Mouse (Mus musculus): Measurements from ENCODE around the gene Krtap31-2.

The Krtap31-2 gene

DNA sequence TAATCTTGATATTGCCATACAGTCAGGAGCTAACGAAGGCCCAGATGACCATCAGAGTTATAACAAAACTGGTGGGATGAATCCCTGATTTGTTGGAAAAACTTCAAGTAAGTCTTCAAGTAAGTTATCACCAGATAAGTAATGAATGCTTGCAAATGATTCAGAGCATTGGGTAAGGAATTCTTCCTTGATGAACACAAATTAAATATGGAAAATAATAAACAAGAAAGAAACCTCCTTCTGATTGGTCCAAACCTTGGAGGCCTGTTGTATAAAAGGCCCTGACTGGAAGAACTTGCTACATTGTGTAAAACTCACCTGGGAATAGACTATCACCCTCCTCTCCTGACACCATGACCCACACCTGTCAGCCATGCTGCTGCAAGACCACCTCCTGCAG is at the start of gene Krtap31-2:
Gene Krtap31-2, plus strand, starts transcription at position 301 of the 400 bp plus-strand sequence.
- CTCF ChIA-PET: no interaction called here

DNA sequence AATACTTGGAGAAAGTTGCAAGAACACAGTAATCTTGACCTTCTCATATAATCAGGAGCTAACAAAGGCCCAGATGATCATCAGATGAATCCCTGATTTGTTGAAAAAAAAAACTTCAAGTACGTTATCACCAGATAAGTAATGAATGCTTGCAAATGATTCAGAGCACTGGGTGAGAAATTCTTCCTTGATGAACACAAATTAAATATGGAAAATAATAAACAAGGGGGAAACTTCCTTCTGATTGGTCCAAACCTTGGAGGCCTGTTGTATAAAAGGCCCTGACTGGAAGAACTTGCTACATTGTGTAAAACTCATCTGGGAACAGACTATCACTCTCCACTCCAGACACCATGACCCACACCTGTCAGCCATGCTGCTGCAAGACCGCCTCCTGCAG is 28.5 kb upstream of the Krtap31-2 start, which contains the start of gene Krtap31-1:
Gene Krtap31-1, plus strand, starts transcription at position 301 of the 400 bp plus-strand sequence.
- CTCF ChIA-PET: no interaction called here

DNA sequence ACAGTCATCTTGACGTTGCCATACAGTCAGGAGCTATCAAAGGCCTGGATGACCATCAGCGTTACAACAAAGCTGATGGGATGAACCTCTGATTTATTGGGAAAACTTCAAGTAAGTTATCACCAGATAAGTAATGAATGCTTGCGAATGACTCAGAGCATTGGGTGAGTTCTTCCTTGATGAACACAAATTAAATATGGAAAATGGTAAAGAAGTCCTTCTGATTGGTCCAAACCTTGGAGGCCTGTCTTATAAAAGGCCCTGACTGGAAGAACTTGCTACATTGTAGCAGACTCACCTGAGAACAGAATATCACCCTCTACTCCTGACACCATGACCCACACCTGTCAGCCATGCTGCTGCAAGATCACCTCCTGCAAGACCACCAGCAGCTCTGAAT is 21.6 kb upstream of the Krtap31-2 start, which contains the start of gene Gm11565:
Gene Gm11565, plus strand, starts transcription at position 301 of the 400 bp plus-strand sequence.
- CTCF ChIA-PET: no interaction called here

DNA sequence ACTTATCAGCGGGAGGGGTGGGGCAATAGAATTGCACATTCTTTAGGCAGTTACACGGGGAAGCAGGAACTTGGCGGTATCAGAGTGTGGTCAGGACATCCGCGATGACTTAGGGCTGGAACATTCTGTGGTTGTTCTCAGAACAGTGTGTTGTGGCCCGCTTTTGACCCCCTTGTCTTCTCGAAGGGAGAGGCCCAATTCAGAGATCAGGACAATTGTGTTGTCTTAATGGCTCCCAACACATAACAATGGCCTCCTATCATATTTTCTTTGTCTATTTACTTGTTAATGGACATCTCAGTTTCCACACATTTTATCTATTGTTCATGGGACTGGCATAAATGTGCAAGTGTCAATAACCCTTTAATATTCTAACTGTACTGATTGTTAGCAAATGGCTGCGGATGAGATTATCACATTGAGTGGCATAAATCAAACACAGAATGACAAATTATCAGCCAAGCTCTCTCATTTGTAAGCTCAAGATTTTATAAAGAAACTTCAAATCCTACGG is 1.7 kb downstream of the Krtap31-2 start:
- CTCF ChIA-PET: no interaction called here

DNA sequence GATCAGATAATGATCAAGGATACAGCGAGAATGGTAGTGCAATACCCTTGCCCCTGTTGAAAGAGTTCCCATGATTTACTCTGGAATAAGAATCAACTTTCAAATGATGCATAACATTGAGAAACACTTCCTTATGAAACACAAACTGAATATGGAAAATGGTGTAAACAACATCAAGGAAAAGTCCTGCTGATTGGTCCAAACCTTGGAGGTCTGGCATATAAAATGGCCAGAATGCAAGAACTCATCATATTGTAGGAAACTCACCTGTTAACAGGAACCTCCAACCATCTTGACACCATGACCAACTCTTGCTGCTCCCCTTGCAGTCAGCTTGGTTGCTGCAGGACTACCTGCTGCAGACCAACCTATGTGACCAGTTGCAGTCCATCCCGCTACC is 12.1 kb downstream of the Krtap31-2 start, which contains the start of gene Krtap9-5:
Gene Krtap9-5, plus strand, starts transcription at position 301 of the 400 bp plus-strand sequence.
- CTCF ChIA-PET: no interaction called here

DNA sequence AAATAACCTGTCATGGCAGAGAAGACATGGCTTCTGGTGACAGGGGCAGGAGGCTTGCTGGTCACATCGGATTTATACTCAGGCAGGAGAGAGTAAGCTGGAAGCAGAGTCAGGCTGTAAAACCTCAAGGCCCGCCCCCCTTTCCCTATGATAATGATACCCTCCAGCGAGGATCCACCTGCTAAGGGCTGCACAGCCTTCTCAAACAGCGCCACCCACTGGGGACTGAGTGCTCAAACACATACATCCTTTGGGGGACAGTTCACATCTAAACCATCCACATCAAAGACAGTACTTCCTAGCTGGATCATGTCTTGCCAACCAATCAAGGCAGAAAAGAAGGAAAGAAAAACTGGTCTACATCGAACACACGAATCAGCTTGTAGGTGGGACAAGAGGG is 28.1 kb downstream of the Krtap31-2 start:
- CTCF ChIA-PET: no interaction called here

DNA sequence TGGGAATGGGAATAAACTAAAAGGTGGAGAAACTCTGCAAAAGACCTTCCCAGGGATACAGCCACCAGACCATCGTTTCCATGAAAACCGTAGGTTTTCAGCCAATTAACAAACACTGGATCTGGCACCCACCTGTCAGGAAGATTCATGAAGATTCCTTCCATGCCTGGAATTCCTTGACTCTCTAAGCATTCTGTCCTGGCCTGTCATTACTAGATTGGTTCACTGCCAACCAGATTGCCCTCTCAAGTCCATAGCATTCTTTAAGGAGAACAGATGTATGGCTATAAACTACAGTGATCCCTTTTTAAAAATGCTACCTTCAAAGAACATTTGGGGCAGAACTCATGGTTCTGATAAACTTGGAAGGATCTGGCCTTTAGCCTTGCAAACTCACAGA is 29.9 kb downstream of the Krtap31-2 start:
- CTCF ChIA-PET: no interaction called here

DNA sequence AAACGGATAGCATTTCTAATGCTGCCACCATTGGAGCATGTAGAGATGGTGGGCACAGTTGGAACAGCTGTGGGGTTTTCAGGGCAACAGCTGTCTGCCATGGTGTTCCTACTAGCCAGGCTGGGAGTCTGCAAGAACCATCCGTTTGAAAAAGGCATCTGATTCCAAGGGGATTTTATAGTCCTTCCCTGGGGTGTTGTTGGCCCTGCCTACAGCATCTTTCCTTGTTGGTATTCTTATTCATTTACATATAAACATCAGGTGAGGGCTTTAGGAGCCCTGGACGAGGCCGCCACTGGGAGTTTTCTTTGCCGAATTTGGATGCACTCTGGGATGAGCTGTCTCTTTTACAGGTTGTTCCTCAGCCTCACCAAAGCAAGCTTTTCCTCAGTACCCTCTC is 42.9 kb downstream of the Krtap31-2 start, which contains the start of gene Krtap29-1:
Gene Krtap29-1, minus strand, starts transcription at position 101 of the 400 bp plus-strand sequence.
- CTCF ChIA-PET: no interaction called here

DNA sequence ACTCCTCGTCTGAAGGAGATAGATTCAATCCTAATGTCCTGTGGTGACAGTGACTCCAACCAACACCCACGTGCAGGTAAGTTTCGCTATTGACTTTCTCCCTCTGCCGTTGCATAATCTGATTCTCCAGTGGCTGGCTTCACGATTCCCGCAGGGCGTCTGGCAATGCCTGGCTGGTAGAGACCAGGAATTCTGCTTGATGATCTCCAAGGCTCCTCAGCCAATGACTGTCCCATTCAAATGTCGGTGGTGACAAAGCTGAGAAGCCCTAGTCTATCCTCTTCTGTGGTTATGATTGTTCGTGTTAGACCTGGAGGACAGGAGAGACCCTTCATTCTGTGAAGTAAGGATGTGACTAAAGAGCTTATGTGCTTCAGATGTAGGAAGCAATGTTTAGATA is 46.6 kb downstream of the Krtap31-2 start:
- CTCF ChIA-PET: no interaction called here

DNA sequence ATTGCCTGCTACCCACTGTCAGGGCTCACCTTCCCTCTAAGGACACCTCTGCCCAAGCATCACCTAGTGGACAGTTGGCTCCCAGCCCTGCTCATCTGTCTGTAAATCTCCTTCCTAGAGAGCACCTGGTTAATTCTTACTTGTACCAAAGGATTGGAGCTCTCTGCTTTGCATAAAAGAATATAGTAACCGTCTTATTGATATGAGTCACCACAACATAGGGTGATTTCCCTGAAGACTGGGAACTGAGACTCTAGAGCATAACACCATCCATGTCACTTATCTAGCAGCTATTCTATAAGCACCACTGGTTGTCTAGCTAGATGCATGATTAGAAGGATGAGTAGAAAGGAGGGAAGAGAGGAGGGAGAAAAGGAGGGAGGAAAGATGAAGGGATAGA is 47.4 kb downstream of the Krtap31-2 start:
- CTCF ChIA-PET: no interaction called here

DNA sequence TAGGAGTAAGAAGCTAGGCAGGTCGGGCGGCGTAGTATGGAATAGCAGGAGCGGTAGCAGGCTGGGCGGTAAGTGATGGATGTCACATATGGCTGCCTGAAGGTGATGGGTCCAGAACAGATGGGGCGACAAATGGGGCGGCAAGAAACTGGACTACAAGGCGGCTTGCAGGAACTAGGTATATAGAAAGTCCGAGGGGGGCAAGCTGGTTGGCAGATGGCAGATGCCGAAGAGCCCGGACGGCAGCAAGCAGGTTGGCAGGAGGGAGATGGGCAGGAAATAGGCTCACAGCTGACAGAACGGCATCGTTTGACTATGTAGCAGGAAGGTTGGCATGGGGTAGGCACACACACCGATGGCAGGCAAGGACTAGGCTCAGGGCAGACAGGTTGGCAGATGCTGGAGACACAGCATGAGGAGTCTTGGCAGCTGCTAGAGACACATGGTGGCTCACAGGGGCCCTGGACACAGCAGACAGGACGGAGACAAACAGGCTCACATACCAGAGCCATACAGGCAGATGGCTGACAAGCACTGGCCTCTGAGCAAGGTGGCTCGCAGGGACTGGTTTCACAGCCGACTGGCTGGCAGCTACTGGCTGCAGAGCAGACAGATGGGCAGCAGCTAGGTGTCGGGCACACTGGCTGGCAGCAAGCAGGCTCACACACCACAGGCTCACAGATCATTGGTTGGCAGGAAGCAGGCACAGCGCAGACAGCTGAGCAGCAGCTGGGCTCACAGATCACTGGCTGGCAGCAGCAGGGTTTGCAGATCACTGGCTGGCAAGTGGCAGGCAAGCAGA is 49.4 kb downstream of the Krtap31-2 start:
- CTCF ChIA-PET: no interaction called here

DNA sequence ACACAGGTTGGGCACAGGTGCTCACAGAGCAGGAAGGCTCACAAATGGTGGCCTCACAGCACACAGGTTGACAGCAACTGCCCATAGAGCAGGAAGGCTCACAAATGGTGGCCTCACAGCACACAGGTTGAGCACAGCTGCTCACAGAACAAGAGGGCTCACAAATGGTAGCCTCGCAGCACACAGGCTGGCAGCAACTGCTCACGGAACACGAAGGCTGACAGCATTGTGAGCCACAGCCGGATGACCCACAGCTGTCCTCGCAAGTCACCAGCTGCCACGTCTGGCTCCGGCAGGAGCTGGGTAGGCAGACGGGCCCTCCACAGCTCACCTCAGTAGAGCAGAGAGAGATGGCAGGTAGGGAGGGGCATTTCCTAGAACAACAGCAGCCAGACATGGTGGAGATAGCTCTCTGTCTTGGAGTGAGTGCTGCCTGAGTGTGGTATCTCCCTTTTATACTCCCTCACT is 50.1 kb downstream of the Krtap31-2 start, which contains the start of gene Krtap16-1:
Gene Krtap16-1, minus strand, starts transcription at position 418 of the 468 bp plus-strand sequence.
- CTCF ChIA-PET: no interaction called here

Data from spleen, embryonic (tissue).